Mouse (Mus musculus) retina, embryonic 14.5 days (tissue): Measurements from ENCODE around the gene Sh2d6.
"Not testable (repeated sequence)": the region's sequence is repeated elsewhere in the genome, so short reads cannot be mapped to it uniquely, and the experiment has no call there.

ENCODE experiments used
- DNase-seq: peaks from one replicate; pipeline ENCODE4 v3.0.0-alpha.2; 2015; ENCODE audit warnings: low spot score

The Sh2d6 gene

GRCm38 (mm10) chr6:72503309-72503708 is 18.2 kb downstream of the Sh2d6 start:
- no peak for DNase-seq

DNA sequence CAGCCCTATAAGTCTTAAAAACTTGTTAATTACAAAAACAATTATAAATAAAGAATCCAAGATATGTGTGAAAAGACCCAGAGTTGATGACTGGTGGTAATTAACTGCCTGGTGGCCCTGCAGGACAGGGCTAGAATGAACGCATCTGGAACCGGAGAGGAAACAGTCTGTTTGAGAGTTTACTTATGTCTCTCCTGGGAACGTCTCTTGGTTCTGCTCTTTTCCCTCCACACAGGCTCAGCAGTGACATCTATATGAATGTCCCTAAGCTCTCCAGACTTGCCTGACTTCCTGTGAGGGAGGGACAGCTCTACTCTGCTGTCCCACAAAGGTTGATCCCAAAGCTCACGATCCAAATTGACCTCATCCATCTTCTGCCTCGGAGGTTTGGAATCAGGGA is 22.6 kb downstream of the Sh2d6 start:
- no peak for DNase-seq

- no peak for DNase-seq
Measured at GRCm38 (mm10) chr6:72492892-72493291, 28.6 kb downstream of the Sh2d6 start.

DNA sequence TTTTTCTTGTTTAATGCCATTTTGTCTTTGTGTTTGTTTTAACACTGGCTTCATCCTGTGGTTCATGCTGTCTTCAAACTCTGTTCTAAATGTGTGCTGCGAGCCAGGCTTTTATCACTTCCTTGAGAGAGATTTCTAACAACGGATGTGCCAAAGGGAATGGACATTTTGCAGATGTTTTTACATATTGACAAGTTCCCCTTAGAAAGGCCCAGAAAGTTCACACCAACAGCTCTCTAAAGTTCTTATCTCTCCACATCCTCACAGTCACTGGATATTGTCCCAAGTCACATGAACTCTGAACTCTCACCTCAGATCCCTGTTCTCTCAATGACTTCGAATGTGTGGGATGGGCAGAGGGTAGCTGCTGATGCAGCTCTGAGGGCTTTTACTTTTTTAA is 30.4 kb downstream of the Sh2d6 start:
- DNase-seq, result no peak

GRCm38 (mm10) chr6:72489534-72489933 is 32.0 kb downstream of the Sh2d6 start:
- DNase-seq, result no peak

- DNase-seq, result no peak
Measured at GRCm38 (mm10) chr6:72488850-72489249, 32.7 kb downstream of the Sh2d6 start.

DNA sequence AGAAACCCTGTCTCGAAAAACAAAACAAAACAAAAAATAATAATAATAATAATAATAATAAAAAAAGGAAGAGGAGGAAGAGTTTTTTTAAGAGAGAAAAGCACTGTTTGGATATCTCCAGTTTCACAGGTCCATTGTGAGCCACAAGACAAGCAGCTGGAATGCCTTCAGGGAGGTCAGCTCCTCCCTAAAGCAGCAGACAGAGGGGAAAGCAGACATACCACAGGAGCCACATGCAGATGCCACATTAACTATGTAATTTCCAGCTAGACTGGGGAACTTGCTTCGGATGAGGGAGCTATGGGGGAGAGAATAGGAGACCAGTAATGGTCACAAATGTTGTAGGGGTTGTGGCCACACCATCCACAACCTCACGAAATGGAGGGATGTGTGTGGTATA is 34.2 kb downstream of the Sh2d6 start:
- DNase-seq, result no peak

DNA sequence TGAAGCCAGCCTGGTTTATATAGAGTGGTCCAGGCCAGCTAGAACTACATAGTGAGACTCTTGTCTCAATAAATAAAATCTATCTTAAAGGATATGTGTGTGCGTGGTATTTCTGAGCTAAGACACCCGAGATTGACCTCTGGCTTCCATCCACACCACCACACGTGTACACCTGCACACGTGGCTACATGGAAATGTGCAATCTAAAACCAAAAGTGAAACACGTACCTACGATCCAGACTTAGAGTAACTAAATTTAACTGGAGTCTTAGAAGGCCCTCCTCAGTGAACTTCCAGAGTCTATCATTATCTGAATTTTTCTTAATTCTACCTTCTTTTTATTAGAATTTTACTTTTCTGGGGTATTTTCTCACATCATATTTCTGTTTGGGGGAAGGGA is 35.2 kb downstream of the Sh2d6 start:
- no peak for DNase-seq

GRCm38 (mm10) chr6:72484887-72485286 is 36.6 kb downstream of the Sh2d6 start:
- no peak for DNase-seq

DNA sequence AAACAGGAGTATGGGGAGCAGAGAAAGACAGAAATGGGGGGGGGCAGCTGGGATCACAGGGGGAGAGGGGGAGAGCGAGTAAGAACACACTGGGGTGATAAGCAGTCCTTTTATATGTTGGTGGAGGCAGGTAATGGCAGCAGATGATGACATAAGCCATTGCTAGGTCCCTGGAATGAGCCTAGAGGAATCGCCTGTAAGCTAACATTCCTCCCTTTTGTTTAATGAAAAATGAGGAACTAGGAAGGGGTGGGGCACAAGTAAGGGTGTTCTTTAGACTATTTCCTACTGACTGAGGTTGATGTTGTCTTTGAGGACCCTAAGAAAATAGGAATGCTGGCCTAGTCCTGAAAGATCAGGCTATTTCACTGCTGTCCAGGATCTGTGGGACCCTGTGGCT is 39.4 kb downstream of the Sh2d6 start:
- no peak for DNase-seq

DNA sequence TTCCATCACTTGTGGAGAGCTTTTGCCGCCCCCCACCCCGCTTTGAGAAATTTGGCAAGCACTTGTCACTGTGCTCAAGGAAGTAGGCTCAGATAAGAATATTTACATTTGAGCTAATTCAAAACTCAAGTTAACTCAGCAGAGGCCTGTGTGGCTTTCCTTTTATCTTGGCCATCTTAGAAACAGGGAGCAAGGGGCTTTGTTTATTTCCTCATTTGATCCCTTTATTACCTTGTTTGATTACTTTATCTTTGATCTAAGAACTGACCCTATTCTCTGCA is 41.1 kb downstream of the Sh2d6 start:
- no peak for DNase-seq

DNA sequence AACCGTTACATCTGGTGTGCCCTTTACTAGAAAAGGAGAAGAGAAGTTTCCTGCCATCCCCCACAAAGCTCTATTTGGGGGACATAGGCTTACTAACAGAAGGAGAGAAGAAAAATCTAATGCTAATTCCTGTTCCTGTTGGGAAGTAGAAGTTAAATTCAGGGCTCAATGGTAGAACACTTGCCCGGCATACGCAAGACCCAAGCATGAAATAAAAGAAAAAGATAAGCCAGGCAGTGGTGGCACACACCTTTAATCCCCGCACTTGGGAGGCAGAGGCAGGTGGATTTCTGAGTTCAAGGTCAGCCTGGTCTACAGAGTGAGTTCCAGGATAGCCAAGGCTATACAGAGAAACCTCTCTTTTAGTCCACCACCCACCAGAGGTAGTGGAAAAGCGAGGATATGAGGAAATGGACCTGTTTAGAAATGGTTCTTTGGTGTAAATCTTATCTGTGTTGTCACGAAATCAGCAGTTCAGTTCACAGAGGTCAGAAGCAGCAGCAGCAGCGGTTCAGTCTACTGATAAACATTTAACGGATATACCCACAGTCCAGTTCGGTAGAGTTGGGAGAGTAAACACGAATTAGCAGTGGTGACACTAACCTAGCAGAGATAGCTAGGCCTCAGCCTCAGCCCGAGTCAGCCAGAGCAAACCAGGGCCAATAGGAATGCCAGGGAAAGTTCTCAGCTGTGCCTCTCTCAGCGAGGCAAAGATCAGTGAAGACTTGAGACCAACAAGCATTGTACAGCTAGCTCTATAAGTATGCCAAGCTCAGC is 41.7 kb downstream of the Sh2d6 start:
- DNase-seq, result no peak

GRCm38 (mm10) chr6:72478691-72479090 is 42.8 kb downstream of the Sh2d6 start:
- DNase-seq, result not testable (repeated sequence)

DNA sequence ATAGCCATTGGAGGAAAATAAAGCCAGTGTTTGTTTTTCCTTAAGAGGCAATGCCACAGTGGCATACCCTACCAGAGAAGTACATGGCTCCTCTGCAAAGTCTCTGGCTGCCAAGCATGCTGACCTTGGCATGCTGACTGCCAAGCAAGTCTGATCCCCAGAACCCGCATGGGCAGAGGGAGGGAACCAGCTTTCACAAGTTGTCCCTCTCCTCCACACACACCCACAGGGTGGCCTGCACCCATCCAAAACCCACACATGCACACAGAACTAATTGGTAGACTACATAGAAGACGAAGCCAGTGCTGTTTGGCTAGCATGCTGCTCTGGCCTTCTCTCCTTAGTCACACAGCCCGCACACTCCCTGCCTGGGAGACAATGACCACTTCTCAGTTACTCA is 43.9 kb downstream of the Sh2d6 start:
- no peak for DNase-seq

DNA sequence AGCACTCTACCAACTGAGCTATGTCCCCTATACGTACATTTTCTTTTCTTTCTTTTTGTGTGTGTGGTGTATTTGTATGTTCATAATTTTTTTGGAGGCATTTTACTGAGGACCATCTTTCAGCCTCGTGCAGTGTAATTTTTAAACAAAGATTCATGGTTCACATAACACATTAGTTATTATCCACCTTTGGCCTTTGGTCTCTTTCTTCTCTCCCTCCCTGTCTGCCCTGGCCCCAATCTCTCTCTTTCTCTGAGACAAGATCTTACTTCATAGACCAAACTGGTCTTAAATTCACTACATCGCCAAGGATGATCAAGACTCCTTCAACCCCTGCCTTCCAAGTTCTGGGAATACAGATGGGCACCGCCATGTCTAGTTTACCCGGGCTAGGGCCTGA is 44.7 kb downstream of the Sh2d6 start:
- no peak for DNase-seq

- no peak for DNase-seq
Measured at GRCm38 (mm10) chr6:72475221-72475985, 46.1 kb downstream of the Sh2d6 start.

- peak; percentile 44 for DNase-seq
Measured at GRCm38 (mm10) chr6:72473264-72474041, 48.1 kb downstream of the Sh2d6 start.

GRCm38 (mm10) chr6:72466171-72466570 is 55.3 kb downstream of the Sh2d6 start:
- DNase-seq, result no peak

DNA sequence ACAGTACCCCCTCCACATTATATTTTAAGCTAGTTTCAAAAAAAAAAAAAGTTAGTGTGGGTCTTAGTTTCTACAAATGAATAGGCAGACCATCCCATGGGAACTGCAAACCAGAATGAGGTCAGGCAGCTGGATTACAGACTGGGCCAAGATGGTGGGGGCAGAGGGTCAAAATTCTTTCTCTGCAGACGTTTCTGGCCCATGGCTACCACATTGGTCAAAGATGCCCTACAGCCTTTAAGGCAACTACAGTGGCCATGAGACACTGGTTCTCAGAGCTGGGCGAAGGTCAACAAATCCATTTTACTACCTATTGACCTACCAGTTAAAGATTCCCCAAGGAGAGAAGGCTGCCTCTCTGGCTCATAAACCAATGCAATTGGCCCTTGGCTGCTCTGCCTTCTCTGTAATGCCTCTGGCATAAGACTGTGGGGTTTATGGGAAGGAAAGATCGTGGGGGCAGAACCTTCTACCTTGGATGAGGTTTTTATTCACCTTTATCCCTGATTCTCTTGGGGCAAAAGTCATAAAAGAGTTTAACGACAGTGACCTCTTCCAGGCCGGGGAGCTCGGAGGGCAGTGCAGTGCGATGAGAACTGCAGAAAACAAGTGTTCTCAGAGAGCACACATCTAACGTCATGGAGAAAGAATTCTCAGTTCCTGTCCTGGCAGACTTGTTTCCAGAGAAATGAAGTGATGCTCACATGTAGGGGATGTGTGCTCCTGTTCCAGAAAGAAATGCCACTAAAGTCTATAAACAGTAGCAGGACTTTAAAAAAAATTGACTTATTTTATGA is 55.9 kb downstream of the Sh2d6 start:
- no peak for DNase-seq
